Mouse (Mus musculus) kidney, adult 9 months (tissue): ENCODE results near the gene Slc6a6.
A peak's percentile ranks its signal among the peaks of the same experiment; 100 is the strongest.

Experiments used
- DNase-seq: peaks from one replicate; pipeline ENCODE4 v3.0.0; 2022

The Slc6a6 gene

GRCm38 (mm10) chr6:91683602-91684473 lies at the start of gene Slc6a6:
Gene Slc6a6, plus strand, starts transcription at chr6:91684053.
- peak; percentile 92 for DNase-seq

- DNase-seq = no peak
Measured at GRCm38 (mm10) chr6:91634417-91634816, 49.4 kb upstream of the Slc6a6 start.

- DNase-seq = no peak
Measured at GRCm38 (mm10) chr6:91634876-91635275, 49.0 kb upstream of the Slc6a6 start.

GRCm38 (mm10) chr6:91638204-91638995 lies 45.5 kb upstream of the Slc6a6 start:
- no peak for DNase-seq

- no peak for DNase-seq
Measured at GRCm38 (mm10) chr6:91643011-91643410, 40.8 kb upstream of the Slc6a6 start.

- DNase-seq = no peak
Measured at GRCm38 (mm10) chr6:91643416-91643921, 40.4 kb upstream of the Slc6a6 start.

GRCm38 (mm10) chr6:91646019-91646418 lies 37.8 kb upstream of the Slc6a6 start:
- DNase-seq = no peak

- peak; percentile 56 for DNase-seq
Measured at GRCm38 (mm10) chr6:91646822-91647221, 37.0 kb upstream of the Slc6a6 start.

- no peak for DNase-seq
Measured at GRCm38 (mm10) chr6:91647385-91647791, 36.5 kb upstream of the Slc6a6 start.

GRCm38 (mm10) chr6:91650255-91650654 lies 33.6 kb upstream of the Slc6a6 start:
- DNase-seq = no peak

- DNase-seq = no peak
Measured at GRCm38 (mm10) chr6:91652296-91652695, 31.6 kb upstream of the Slc6a6 start.

- no peak for DNase-seq
Measured at GRCm38 (mm10) chr6:91655244-91655643, 28.6 kb upstream of the Slc6a6 start.

GRCm38 (mm10) chr6:91655874-91656433 lies 27.9 kb upstream of the Slc6a6 start:
- no peak for DNase-seq

GRCm38 (mm10) chr6:91658288-91658687 lies 25.6 kb upstream of the Slc6a6 start:
- DNase-seq = no peak

- peak; percentile 91 for DNase-seq
Measured at GRCm38 (mm10) chr6:91659841-91660509, 23.9 kb upstream of the Slc6a6 start.

GRCm38 (mm10) chr6:91662301-91662700 lies 21.6 kb upstream of the Slc6a6 start:
- no peak for DNase-seq

GRCm38 (mm10) chr6:91663616-91664015 lies 20.2 kb upstream of the Slc6a6 start:
- no peak for DNase-seq

GRCm38 (mm10) chr6:91665267-91665666 lies 18.6 kb upstream of the Slc6a6 start:
- DNase-seq = no peak

- no peak for DNase-seq
Measured at GRCm38 (mm10) chr6:91665990-91666700, 17.7 kb upstream of the Slc6a6 start.

- no peak for DNase-seq
Measured at GRCm38 (mm10) chr6:91667141-91667540, 16.7 kb upstream of the Slc6a6 start.

GRCm38 (mm10) chr6:91668276-91668675 lies 15.6 kb upstream of the Slc6a6 start:
- no peak for DNase-seq

GRCm38 (mm10) chr6:91669270-91669669 lies 14.6 kb upstream of the Slc6a6 start:
- no peak for DNase-seq
